Mouse (Mus musculus) bone marrow, adult 2 months (tissue): ENCODE measurements around the gene Ntrk3.

ENCODE experiments used
- CTCF ChIP-seq: fragments of 200-500 bp; IDR thresholded peaks from 2 replicates; pipeline ENCODE4 v1.5.1; 2011; ENCODE audit warnings: low read length, control low read depth; ENCODE audit not compliant: control insufficient read depth, insufficient read depth
- POLR2A ChIP-seq: fragments of 200-500 bp; IDR thresholded peaks from 2 replicates; pipeline ENCODE4 v1.6.1; 2011; ENCODE audit warnings: low read depth, mild to moderate bottlenecking, control low read depth, low read length, borderline replicate concordance; ENCODE audit not compliant: control insufficient read depth

GRCm38 (mm10) chr7:78568411-78569254 is 169.2 kb downstream of the Ntrk3 start:
- TF ChIP-seq CTCF (peak; percentile 68), POLR2A (no peak)
